Mouse (Mus musculus) left cerebral cortex, postnatal 10 days (tissue): Measurements from ENCODE around the gene Polr2b. TPM values are rescaled to one million over a fixed set of nuclear protein-coding genes. Genes with fewer than 3 reads are reported as not detected.

Experiments
- DNase-seq, 2 experiments: peaks; one replicate each; pipeline ENCODE4 v3.0.0; 2021 to 2022; ENCODE audit warnings: low spot score in 2 of 2, mixed read lengths in 1 of 2; ENCODE audit errors: extremely low spot score in 1 of 2
- intact Hi-C: fragments of 180-260 bp; cut with DNase I; formaldehyde crosslinking; loops from one replicate; pipeline ENCODE4 v1.15.1; 2025
- total RNA-seq, 2 experiments: library from RNA; stranded (reverse); gene quantifications; 2 replicates each; pipeline ENCODE4 v1.2.3; 2021

The Polr2b gene
- total RNA-seq, 2 experiments from 2014 or later, result 50.9 to 54.2 TPM

GRCm38 (mm10) chr5:77289686-77290085, 20.3 kb upstream of the Polr2b start:
- intact Hi-C loops, result no loop called here
- DNase-seq, result no peak

DNA sequence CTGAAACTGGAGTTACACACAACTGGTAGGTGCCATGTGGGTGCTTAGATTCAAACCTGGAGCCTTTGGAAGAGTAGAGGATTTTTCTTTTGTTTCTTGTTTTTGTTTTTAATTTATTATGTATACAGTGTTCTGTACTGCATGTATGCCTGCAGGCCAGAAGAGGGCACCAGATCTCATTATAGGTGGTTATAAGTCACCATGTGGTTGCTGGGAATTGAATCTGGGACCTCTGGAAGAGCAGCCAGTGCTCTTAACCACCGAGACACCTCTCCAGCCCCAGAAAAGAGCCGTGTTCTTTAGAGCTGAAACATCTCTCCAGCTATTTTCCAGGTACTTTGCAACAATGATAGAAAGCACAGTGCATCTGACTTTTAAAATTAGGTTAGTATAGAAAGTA, 19.3 kb upstream of the Polr2b start:
- DNase-seq, result no peak
- intact Hi-C loops, result no loop called here

- DNase-seq, result no peak
- intact Hi-C loops, result no loop called here
These were observed 17.0 kb upstream of the Polr2b start for GRCm38 (mm10) chr5:77292803-77293522.

- intact Hi-C loops, result no loop called here
- no peak for DNase-seq
These were observed 10.5 kb upstream of the Polr2b start for GRCm38 (mm10) chr5:77299486-77299885.

- intact Hi-C loops, result no loop called here
- DNase-seq, result no peak
These were observed 8.5 kb upstream of the Polr2b start for GRCm38 (mm10) chr5:77301296-77301903.

DNA sequence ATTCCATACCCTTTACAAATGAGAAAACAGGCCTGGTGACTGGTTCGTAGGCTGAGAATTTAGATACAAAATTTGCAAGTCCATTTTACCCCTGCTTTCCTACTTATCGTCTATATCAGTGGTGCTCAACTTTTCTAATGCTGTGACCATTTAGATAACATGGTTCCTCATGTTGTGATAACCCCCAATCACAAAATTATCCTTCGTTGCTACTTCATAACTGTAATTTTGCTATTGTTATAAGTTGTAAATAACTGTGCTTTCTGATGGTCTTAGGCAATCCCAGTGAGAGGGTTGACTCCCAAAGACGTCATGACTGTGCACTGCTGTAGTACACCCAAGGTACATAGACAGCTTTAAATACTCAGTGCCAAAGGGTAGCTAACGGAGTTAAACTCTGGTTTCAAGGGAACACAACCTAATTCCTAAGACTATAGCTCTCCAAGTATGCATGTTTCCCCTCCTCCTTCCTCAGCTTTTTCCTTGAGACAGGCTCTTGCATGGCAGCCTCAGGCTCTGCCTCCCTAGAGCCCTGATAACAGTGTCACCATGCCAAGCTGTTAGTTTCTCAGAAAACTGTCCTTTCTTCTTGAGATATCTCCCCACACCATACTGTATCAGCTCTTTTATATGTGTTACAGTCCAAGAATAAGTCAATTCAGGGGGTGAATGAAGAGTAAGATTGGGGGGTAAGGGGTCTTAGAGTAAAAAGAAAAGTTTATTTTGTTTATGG, 2.0 kb upstream of the Polr2b start:
- no peak for DNase-seq
- intact Hi-C loops, result no loop called here

DNA sequence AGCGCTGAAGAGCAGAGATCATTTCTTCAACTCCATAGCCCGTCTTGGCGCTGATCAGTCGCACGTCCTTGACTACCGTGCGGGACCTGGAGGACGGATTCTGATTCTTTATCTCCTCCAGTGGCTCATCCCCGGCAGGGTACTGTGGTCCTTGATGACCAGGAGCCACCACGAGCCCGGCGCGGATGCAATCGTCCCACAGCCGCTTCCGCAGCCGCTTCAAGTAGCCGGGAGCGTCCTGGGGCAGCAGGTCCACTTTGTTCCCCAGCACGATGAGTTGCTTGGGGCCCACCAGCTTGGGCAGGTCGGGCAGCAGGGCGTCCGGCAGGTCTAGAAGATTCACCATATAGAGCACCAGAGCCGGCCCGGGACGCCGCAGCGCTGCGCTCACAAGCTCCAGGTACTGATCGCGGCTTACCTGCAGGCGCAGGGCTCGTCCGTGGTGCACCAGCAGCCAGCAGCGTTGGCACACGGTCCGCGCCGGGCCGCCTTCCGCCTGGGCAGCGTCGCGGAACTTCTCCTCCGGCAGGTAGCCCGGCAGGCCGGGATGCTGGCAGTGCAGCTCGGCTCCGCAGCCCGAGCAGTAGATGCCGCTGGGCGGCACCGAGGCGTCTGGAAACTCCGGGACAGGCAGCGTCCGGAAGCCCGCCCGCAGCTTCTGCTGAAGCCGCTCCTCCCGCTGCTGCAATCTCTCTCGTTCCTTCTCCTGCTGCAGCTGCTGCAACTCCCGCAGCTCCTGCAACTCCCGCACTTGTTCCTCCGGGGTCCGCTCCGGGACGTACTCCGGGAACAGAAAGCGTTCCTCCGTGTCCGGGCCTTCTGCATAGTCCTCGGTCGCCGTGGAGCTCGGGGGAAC, 668 bp upstream of the Polr2b start:
- DNase-seq, result peak; percentile 25 to 65
- intact Hi-C loops, result no loop called here

GRCm38 (mm10) chr5:77314206-77314605, 4.3 kb downstream of the Polr2b start:
- intact Hi-C loops, result no loop called here
- DNase-seq, result no peak

DNA sequence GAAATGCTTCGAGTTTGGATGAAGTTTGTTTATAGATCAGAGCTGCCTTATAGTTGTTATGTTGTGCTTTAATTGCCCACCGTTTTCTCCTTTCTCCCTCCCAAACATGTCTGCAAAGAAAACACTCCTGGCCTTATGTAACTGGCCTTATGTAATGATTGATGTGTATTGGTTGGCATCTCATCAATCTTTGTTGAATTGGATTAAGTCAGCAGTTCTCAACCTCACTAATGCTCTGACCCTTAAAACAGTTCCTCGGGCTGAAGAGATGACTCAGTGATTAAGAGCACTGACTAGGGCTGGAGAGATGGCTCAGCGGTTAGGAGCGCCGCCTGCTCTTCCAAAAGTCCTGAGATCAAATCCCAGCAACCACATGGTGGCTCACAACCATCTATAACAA, 5.0 kb downstream of the Polr2b start:
- DNase-seq, result no peak
- intact Hi-C loops, result no loop called here

GRCm38 (mm10) chr5:77324936-77325335, 15.0 kb downstream of the Polr2b start:
- intact Hi-C loops, result loop anchor here (10.0 kb wide), 1 partner anchor 330 kb away; no protein-coding TSS in a partner anchor
- DNase-seq, result no peak

DNA sequence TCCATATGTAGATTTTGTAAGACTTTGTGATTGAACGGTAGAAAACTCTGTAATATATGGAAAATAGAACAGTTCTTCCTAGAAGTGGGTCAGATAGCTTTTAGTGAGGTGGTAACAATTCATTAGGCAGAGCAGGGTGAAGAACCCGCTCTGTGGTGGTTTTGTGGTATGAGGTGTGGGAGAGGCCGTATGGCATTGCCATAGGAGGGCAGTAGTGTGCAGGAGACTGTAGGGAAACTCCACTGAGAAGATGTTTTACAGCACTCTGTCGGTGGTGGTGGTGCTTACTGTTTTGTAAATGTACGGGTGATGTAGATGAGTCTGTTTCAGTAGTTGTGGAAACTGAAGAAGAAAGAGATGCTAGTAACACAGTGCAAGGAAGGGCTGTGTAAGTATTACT, 20.2 kb downstream of the Polr2b start:
- intact Hi-C loops, result no loop called here
- DNase-seq, result no peak

DNA sequence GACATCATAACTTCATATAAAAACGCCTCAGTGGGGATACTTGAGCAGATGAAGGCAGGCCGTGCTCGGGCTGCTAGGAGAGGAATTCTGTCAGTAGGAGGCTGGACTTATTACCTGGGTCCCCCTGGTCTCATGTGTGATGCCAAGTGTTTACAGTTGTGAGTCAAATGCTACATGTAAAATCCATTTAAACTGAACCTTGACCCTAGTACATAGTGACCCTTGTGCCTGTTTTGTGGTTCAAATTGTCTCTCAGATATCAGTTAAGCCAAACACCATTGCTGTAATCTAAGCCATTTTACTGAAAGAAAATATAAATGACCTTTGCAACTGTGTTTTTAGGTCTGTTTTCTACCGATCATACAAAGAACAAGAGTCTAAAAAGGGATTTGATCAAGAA, 30.1 kb downstream of the Polr2b start:
- DNase-seq, result no peak
- intact Hi-C loops, result no loop called here

GRCm38 (mm10) chr5:77348901-77349300, 39.0 kb downstream of the Polr2b start:
- intact Hi-C loops, result no loop called here
- DNase-seq, result no peak

DNA sequence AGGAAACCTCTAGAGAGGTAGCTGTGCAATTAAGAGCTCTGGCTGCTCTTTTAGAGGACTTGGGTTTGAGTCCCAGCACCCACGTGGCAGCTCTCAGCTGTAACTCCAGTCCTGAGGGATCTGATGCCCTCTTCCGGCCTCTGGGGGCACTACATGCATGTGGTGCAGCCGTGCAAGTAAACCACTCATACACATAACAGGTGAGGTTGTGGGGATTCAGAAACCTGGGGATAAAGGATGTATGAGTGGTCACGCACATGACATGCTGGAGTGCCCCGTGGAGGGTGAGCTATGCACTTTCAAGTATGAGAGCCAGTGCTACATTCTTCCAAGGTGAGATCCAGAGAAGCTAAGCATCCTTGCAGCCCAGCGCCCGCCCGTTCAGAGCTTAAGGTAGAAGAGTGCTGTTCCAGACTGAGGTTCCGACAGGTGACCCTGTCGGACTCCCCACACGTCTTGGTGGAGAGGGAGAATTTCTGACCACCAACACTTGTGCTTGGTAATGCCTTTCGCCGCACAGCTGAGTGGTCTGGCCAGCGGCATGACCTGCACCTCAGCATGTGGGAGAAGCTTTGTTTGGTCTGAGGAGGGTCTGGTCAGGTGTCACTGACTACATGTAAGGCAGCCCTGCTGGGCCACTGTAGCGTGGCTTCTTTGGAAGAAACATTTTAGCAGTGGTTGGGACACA, 40.2 kb downstream of the Polr2b start:
- intact Hi-C loops, result no loop called here
- no peak for DNase-seq

- intact Hi-C loops, result no loop called here
- no peak for DNase-seq
These were observed 41.7 kb downstream of the Polr2b start for GRCm38 (mm10) chr5:77351691-77352090.

- intact Hi-C loops, result no loop called here
- peak; percentile 84 to 86 for DNase-seq
These were observed 44.4 kb downstream of the Polr2b start for GRCm38 (mm10) chr5:77354361-77354787.

- DNase-seq, result no peak
- intact Hi-C loops, result loop anchor here (5.0 kb wide), 1 partner anchor 47 kb away; no protein-coding TSS in a partner anchor
These were observed 45.6 kb downstream of the Polr2b start for GRCm38 (mm10) chr5:77355307-77356265.
